Mouse (Mus musculus) inflammation-experienced regulatory T-cells, adult 6 months (primary cell): Measurements from ENCODE around the gene Aff1. TPM values are rescaled to one million over a fixed set of nuclear protein-coding genes. Genes with fewer than 3 reads are reported as not detected.

Experiments used
- ATAC-seq: one replicate; pipeline ENCODE4 v1.8.0; 2017
- polyA plus RNA-seq, 3 experiments: library from polyadenylated mRNA; unstranded; fragments of 100-300 nt; shearing (Covaris generic); gene quantifications; one replicate each; pipeline ENCODE4 v1.2.1; 2017

Aff1 gene
- polyA plus RNA-seq, 3 experiments from 2014 or later: 5.7 to 17.9 (median 12.0) TPM

DNA sequence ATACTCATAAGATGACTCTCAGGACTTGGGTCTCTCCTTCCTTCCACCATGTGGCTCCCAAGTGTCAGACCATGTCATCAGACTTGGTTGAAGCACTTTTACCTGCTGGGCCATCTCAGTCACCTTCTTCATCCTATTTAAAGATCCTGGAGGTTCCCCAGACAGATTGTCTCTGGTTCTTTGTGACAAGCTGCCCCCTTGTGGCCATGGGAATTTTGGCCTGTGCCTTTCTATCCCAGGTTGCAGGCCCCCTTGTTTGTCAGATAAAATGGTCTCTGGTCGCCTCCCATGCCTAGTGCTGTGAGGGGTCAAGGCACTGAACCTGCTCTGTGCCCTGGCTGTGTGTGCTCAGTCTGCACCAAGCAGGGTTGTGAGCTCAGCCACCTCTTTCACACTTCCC, 151.8 kb downstream of the Aff1 start:
- ATAC-seq: no peak

DNA sequence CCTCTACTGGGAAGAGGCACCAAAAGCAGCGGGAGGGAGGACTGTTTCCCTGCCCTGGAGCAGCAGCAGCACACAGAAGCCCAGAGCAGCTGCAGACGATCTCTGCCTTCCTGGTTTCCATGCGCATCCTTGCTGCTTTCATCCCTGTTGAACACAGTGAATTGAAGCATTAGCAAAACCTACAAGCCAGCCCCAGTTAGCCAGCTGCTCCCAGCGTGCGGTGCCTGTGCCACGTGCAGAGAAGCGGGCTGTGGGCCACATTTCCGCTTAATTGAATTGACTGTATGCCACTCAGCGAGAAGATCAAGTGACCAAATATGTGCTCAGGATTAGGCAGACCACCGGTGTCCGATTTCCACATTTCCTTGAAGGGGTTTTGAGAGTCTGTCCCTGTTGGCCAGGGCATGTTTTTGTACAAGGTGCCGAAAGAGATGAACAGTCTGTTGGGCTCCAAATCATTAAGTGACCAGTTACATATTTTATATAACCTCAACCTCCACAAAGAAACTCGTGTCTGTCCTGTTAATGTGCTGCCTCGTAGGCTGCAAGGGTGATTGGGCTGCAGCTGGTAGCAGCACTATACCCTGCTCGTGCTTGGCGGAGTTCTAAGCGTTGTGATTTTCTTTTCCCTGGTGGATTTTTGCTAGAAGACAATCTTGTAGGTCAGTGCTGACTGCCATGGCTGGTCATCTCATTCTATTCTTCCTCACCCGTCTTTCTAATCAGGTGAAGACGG, 153.4 kb downstream of the Aff1 start:
- no peak for ATAC-seq

DNA sequence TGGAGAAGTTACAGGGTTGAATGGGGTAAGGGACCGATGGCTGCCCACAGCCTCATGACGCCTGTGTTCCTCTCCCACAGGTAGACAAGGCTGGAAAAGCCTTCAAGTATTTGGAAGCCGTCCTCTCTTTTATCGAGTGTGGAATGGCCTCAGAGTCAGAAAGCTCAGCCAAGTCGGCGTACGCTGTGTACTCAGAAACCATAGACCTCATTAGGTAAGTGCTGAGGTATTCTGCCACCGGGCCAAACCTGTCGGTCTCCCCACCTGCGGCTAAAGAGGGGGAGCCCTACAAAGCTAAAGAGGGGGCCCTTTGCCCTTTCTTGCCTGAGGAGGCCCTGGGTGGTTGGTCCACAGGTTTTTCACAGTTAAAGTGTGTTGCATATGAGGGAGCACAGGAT, 154.0 kb downstream of the Aff1 start:
- ATAC-seq: no peak

DNA sequence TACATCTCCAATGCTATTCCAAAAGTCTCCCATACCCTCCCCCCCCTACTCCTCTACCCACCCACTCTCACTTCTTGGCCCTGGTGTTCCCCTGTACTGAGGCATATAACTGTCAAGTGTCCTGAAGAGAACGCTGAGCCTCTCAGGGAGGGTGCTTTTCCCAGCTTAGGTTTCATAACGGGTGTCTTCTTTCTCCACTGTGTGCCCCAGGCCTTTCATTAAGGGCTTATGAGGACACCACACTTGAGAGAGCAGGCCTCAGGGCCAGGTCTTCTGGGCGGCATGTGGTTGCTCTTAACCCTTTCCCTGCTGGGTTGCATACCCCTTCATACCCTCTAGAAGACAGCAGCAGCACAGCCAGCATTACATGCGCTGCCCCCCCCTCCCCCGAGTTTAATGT, 154.4 kb downstream of the Aff1 start:
- no peak for ATAC-seq

DNA sequence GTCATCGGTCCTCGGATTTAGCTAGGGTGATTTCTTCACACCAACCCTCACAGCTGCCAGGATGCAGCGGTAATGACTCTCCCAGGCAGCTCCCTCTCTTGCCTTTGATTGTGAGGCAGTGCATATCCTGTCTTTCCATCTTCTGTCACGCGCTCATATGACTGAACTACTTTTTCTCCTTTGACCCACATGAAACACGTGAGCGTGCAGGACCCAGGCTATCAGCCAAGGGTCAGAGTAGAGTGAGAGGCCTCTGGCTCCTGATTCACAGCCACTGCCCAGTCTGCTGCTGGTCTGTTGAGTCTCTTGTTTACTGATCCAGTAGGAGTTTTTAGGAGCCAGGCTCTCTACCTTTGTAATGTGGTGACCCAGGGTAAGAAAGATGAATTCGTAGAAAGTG, 156.4 kb downstream of the Aff1 start:
- ATAC-seq: no peak

DNA sequence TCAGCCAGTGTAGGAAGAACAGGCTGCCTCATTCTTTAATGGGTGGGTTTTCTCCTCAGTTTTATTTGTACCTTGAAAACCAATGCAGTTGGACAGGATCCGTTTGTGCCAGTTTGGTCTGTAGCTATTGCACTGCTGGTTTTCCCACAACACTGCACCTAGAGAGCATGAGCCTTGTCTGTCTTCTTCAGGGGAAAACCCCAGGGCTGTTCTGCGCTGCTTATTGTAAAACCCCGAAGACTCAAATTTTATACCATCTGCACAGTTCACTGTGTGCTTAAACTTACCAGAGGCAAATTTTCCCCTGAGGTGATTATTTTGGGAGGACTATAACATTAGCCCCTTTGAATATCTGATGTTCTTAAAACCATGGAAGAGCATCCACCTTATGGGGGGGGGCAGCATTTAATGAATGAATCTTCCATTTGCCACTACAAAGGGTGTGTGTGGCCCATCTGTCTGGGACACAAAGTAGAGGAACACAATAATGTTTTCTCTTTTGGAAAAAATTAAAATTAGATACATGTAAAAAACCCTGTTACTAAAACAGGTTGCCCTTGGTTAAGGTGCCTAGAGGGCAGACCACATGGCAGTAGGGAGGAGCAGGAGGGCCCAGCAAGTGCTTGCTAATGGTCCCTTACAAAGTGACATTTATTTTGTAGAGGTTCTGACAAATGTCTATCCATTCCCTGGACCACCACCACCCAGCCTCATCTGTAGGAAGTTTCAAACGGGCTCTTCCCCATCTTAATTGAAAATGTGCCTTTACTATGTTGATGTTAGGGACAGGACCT, 160.8 kb downstream of the Aff1 start:
- peak; percentile 56 for ATAC-seq

DNA sequence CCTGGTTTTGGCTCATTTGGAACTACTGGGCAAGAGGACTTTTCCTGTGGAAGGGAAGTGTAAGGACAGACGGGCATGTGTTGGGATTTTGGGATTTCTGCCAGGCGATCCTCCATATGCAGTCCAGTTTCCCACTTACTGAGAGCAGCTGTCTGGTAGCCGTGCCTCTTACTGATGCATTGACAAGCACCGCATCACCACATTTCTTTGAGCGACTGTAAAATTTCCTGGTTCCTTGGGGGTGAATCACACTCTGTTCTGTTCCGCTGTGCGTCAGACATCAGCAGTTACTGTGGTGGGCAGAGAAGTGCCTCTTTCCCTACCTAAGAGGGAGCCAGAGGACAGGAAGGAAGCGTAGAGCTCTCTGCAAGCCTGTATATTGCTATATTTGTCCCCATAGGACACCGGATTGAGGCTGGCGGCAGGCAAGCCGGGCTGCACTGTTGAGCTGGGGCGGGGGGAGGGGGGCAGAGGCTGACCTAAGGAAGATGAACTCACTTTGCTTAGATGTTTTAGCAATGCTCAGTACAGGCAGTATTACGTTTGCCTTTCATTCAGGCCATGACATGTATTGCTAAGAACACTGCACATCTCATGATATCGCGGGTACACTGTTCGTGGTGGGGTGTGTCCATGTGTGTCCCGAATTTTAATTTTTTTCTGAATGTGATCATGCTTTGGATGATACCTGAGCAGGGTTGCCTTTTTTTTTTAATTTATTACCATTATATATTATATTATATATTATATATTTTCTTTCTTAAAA, 162.1 kb downstream of the Aff1 start:
- no peak for ATAC-seq

DNA sequence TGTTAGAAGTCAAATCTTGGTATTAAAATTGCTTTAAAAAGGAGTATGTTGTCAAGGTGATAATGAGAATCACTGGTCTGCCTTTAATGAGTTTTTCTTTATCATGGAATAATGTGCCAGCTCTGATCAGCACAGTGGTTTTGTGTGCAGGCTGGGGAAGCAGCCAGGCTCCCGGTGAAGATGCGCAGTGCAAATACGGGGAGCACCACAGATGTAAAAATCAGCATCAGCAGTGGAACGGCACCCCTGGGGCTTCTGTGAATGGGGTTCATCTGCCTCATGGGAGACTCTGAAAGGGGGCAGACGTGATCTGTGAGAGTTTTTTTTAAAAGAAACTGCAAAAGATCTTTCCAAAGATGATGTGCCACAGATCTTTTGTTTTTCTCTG, 162.6 kb downstream of the Aff1 start:
- ATAC-seq: no peak

DNA sequence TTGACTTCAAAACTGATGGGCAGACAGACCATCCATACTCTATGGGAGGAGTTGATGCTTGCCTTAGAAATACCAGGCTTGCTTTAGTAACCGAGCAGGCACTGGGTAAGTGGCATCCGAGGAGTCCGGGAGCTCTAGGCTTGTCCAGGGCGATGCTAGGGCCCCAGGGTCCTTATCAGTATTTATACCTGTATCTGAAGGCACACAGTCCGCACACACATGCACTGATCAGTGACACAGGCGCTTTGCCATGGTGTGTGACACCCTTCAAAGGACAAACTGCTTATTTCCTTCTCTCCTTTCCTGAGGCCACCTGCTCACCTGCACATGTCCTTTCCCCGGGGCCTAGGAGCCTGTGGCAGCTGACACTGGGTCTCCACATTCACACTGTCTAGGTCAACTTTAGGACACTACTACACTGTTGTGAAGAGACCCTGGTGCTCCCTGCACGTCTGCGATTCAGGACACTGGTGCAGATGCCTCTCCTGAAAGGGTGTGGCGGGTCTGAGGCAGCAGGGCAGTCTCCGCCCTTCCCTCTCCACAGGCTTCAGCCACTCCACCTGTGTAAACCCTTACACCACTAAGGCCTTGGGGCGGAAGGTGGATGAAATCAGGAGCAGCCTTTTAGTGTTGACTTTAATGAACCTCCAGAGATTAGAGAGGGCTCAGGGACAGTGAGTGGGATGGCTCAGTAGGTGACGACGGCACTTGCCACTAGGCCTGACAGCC, 163.5 kb downstream of the Aff1 start:
- no peak for ATAC-seq

DNA sequence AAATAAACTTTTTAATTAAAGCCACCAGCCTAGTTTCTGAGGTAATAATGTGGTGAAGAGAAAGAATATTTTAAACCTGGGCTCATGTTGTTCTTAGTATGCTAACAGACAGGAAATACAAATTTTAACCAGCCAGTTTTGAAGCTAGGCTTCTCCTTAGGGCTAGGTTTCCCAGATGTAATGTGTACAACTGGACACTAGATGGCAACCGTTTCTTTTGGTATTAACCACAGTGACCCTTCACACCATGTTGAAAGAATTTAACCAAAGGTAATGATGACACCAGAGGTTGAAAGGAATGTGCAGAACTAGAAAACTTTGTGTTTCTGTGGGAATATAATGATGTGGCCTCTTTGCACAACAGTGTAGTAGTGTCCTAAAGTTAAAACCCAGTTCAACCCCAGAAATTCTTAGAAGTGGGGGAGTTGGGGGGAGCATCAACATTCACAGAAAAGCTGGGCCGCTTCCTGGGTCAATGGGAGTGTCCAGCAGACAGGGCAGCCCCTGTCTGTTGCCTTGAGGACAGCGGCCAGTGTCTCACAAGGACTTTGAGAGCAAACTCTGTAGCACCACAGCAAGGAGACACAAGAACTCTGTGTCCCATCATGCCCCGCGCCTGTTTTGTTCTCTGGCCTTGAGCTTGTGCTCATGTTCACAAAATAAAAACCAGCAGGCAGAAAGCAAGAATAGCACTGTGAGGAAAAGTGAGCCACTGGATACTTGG, 164.3 kb downstream of the Aff1 start:
- peak; percentile 55 for ATAC-seq

DNA sequence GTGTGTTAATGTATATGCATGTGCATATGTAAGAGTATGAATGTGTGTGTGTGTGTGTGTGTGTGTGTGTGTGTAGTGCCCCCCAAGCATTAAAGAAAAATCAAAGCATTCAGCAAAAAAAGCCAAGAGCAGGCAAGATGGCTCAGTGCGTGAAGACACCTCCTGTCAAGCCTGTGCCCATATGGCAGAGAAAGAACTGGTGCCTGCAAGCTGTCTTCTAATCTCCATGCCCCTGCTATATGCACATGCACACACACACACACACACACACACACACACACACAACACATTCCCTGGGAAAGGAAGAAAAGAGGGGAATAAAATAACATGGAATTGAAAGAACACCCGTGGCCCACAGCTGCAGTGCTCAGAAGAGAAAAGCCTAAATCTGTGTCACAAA, 165.0 kb downstream of the Aff1 start:
- no peak for ATAC-seq

DNA sequence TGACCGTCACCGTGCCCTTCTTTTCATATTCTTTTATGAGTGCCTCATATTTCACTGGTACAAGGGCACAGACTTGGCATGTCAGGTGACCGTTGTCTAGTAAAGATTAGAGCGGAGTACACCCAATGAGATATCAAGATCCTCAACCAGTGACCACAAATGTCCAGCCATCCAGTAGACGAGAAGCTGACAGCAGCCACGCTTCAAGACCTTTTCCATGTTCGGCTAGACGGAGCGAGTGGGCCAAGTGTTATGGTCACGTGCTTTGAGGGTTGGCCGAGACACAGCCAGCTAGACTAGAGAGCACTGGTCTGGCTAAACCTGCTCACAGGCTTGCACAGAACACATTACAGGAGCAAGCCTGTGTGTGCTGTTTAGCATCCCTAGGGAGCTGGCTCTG, 168.4 kb downstream of the Aff1 start:
- ATAC-seq: no peak

DNA sequence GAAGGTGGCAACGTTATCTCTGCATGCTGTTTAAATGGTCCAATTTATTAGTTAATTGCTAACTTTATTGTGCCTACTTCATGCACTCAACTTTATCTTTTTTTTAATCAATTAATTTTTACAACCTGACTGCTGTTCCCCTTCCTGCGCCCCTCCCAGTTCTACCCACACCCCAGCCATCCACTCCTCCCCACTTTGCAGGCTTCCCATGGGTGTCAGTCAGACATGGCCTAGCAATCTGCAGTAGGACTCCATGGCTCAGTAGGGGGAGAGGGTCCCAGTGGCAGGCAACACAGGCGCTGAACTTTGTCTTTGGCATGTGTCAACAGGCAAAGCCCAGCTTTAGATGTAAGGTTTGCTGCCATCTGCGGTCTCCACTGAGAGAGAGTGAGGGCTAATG, 171.6 kb downstream of the Aff1 start:
- ATAC-seq: no peak

DNA sequence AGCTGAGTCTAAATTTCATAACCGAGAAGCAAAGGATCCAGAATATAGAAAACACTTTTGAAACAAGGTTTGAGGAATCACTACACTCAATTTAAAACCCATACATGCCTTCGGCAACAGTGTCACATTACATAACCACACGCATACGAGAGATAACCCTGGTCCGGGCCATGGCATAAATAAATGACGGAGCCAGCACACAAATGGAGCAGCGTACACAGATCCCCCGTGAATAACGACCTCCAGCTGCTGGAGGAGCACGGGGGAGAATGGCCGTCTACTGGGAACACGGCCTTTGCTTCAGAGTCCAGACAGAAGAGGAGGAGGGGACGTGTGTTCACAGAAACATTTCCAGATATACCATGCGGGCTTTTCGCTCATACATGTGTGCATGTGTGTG, 197.6 kb downstream of the Aff1 start:
- ATAC-seq: no peak

DNA sequence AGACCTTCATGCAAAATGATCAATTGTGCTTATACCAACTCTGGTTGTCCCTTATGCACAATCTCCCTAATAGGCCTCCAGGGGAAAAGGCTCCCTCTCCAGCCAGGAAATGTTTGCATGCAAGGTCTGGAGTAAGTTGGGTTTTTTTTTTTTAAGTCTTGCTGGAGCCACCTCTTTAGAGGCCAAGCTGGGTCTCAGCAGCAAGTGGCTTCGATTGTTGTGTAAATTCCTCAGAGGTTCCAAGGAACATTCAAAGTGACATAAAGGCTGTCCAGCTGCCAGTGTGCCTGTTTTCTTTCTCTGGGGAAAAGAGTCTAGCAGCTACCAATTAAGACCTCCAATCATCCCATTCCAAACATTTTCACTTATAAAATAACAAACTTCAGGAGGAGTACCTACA, 206.1 kb downstream of the Aff1 start:
- no peak for ATAC-seq

Other genes with a start within 250 kb of the Aff1 start
- under 1 TPM in 1 of 3 experiments, not detected in 2; 0.26 TPM for gene Slc10a6, start 63.0 kb upstream of the Aff1 start, polyA plus RNA-seq
- gene 1700016H13Rik, start 36.4 kb upstream of the Aff1 start, polyA plus RNA-seq: not detected
- gene Klhl8, start 218.9 kb downstream of the Aff1 start, polyA plus RNA-seq: under 1 TPM; 0.19 to 0.75 (median 0.49) TPM